Mouse (Mus musculus) heart, adult 2 months (tissue): ENCODE measurements around the gene Gm20388.

Experiments
- CTCF ChIP-seq: fragments of 200-600 bp; IDR thresholded peaks from 2 replicates; pipeline ENCODE4 v1.8.1; 2022; ENCODE audit warnings: antibody characterized with exemption, mild to moderate bottlenecking, moderate library complexity
- EP300 ChIP-seq: fragments of 200-500 bp; IDR thresholded peaks from 2 replicates; pipeline ENCODE4 v1.6.1; 2011; ENCODE audit warnings: low read depth, low read length, control low read depth; ENCODE audit not compliant: insufficient read depth
- POLR2A ChIP-seq: fragments of 200-500 bp; IDR thresholded peaks from 2 replicates; pipeline ENCODE4 v1.6.1; 2011; ENCODE audit warnings: mild to moderate bottlenecking, low read depth, low read length, control low read depth; ENCODE audit not compliant: insufficient read depth

- TF ChIP-seq CTCF (no peak), POLR2A (no peak), EP300 (no peak)
Measured at GRCm38 (mm10) chr8:120318476-120318991, 407.9 kb downstream of the Gm20388 start.
